Mouse (Mus musculus) heart, adult 2 months (tissue): ENCODE measurements around the gene Psmg1.

Source experiments
- CTCF ChIP-seq: fragments of 200-600 bp; IDR thresholded peaks from 2 replicates; pipeline ENCODE4 v1.8.1; 2022; ENCODE audit warnings: antibody characterized with exemption, mild to moderate bottlenecking, moderate library complexity
- POLR2A ChIP-seq: fragments of 200-500 bp; IDR thresholded peaks from 2 replicates; pipeline ENCODE4 v1.6.1; 2011; ENCODE audit warnings: mild to moderate bottlenecking, low read depth, low read length, control low read depth; ENCODE audit not compliant: insufficient read depth

- TF ChIP-seq POLR2A (no peak), CTCF (no peak)
Measured at GRCm38 (mm10) chr16:95955716-95956346, 34.9 kb downstream of the Psmg1 start.
